Mouse (Mus musculus) hindbrain, postnatal 0 days (tissue): ENCODE data around the gene Msrb1. TPM values are rescaled to one million over a fixed set of nuclear protein-coding genes. Genes with fewer than 3 reads are reported as not detected.
"Not testable (repeated sequence)": the region's sequence is repeated elsewhere in the genome, so short reads cannot be mapped to it uniquely, and the experiment has no call there.

Experiments used
- ATAC-seq: fragments of 200-750 bp; cut with Nextera tagmentation; 2 replicates; pipeline ENCODE4 v1.8.0; 2017; ENCODE audit warnings: mild to moderate bottlenecking, moderate TSS enrichment, moderate library complexity
- DNase-seq: peaks from one replicate; pipeline ENCODE4 v3.0.0-alpha.2; 2015; ENCODE audit warnings: low spot score
- H3K27ac ChIP-seq: fragments of 300-500 bp; sonication (generic); 2 replicates; pipeline ENCODE4 v1.5.1; 2014; ENCODE audit warnings: mild to moderate bottlenecking
- H3K27me3 ChIP-seq: fragments of 300-500 bp; sonication (generic); 2 replicates; pipeline ENCODE4 v1.6.1; 2014; ENCODE audit warnings: low read length, mixed read lengths; ENCODE audit not compliant: insufficient read depth
- H3K36me3 ChIP-seq: fragments of 300-500 bp; sonication (generic); 2 replicates; pipeline ENCODE4 v1.6.1; 2014; ENCODE audit warnings: low read length, mixed read lengths; ENCODE audit not compliant: insufficient read depth
- H3K4me1 ChIP-seq: fragments of 300-500 bp; sonication (generic); 2 replicates; pipeline ENCODE4 v1.6.1; 2014; ENCODE audit warnings: antibody characterized with exemption, low read length, mixed read lengths; ENCODE audit not compliant: insufficient read depth
- H3K4me2 ChIP-seq: fragments of 300-500 bp; sonication (generic); 2 replicates; pipeline ENCODE4 v1.6.1; 2014; ENCODE audit warnings: low read depth, mild to moderate bottlenecking, low read length, moderate library complexity, mixed read lengths
- H3K4me3 ChIP-seq: fragments of 300-500 bp; sonication (generic); 2 replicates; pipeline ENCODE4 v1.5.1; 2014; ENCODE audit warnings: low read length
- H3K9ac ChIP-seq: fragments of 300-500 bp; sonication (generic); replicated peaks from 2 replicates; pipeline ENCODE4 v1.6.1; 2014; ENCODE audit warnings: mild to moderate bottlenecking, low read length, moderate library complexity, mixed read lengths
- H3K9me3 ChIP-seq: fragments of 300-500 bp; sonication (generic); 2 replicates; pipeline ENCODE4 v1.6.1; 2016; ENCODE audit warnings: low read length, mixed read lengths
- CTCF ChIP-seq: IDR thresholded peaks from 2 replicates; pipeline ENCODE4 v1.5.1; 2016; ENCODE audit warnings: antibody characterized with exemption, control low read depth, low read depth
- WGBS: fragments of 180-500 bp; shearing (Covaris S2); extraction: QIAGEN DNeasy Blood & Tissue Kit; methylation state at CpG from one replicate; pipeline ENCODE4 v1.1.7; 2014; 5-methylcytosine and 5-hydroxymethylcytosine counted together
- polyA plus RNA-seq: library from polyadenylated mRNA; unstranded; fragments of >200 nt; fragmentation: Nextera tagmentation; extraction: Ambion mirVana; gene quantifications from 2 replicates; pipeline ENCODE4 v1.2.1, GENCODE M21; 2015
- total RNA-seq: library from RNA; depleted of rRNA; stranded (reverse); fragments of >200 nt; gene quantifications from 2 replicates; pipeline ENCODE4 v1.2.3, GENCODE M21; 2014

The Msrb1 gene
- total and polyA plus RNA-seq, 2 experiments from 2014 or later: 17.0 to 22.7 TPM

DNA sequence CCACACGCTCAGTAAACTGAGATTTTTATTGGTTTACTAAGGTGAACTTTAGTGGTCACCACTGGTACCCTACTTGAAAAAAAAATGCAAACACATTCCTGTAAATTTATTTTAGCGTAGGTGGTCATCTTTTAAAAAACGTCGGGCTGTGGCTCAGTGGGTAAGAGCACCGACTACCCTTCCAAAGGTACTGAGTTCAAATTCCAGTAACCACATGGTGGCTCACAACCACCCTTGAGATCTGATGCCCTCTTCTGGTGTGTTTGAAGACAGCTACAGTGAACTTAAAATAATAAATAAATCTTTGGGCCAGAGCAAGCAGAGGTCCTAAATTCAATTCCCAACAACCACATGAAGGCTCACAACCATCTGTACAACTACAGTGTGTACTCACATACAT, 17.5 kb upstream of the Msrb1 start:
- not testable (repeated sequence) for H3K4me1 ChIP-seq, H3K27me3 ChIP-seq, H3K27ac ChIP-seq, DNase-seq, H3K9me3 ChIP-seq, H3K9ac ChIP-seq, ATAC-seq
- Histone ChIP-seq H3K4me2 (peak overlapping the region; percentile 59), H3K4me3 (peak overlapping the region; percentile 61), H3K36me3 (peaks cover 12% of the 10 kb centered on the region)
- TF ChIP-seq CTCF: peak; percentile 27; the same call in 1 of the 2 replicates
- WGBS: 69% methylated on average over 5 of the region's 5 CpGs

DNA sequence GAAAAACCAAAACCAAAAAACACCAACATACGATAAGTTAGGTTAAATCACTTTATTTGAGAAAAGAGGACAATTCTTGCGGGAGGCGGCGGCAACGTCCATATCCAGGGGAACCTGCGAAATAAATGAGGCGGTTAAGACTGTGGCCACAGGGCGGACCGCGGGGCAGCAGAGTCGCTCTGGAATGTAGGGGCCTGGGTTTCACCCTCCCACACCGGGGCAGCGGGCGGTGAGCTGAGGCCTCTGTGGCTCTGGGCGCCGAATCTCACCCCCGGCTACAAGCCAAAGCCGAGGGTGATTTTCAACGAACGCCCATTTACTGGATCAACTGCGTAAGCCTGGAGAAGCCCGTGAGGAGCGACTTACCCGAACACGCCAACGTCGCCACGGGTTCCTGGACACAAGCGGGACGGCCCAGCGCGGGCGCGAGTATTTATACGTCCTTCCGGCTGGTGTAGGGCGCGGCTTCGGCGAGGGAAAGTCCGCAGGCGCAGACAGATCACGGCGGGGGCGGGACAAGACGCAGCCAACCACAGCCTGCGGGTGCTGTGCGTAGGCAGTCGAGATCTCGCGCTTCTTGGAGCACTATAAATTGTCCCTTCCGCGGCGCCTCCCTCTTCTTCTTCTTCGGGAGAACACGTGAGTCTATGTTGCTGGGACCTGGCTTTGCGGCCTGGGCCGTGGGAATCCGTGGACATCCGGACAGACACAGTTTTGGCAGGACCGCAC, 16.8 kb upstream of the Msrb1 start:
- H3K27me3 ChIP-seq: no peaks in the 10 kb centered on the region
- no peak for TF ChIP-seq CTCF
- H3K27ac ChIP-seq: peak overlapping the region; percentile 82
- ATAC-seq (peak; percentile 97), DNase-seq (peak; percentile 99)
- peak overlapping the region; percentile 85 for H3K9ac ChIP-seq
- H3K9me3 ChIP-seq: no peaks in the 10 kb centered on the region
- WGBS: under 1% methylated on average over 61 of the region's 61 CpGs
- H3K4me2 ChIP-seq: peak overlapping the region; percentile 63
- peak overlapping the region; percentile 61 for H3K4me3 ChIP-seq
- H3K4me1 ChIP-seq: peaks cover 7% of the 10 kb centered on the region; the same call in 1 of the 2 replicates
- H3K36me3 ChIP-seq: peaks cover 12% of the 10 kb centered on the region

DNA sequence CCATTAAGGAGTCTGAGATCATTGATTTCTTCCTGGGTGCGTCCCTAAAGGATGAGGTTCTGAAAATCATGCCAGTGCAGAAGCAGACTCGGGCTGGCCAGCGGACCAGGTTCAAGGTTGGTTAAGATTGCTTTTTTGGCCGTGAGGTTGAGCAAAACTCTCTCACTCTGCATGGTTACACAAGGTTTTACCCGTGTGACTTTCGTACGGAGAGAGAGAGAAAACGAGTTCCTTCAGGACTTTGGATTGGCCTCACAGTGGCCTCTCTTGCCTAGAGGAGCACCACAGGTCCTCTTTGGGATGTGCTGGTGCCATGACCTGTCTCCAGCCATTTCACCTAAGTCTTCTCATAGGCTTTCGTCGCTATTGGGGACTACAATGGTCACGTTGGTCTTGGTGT, 15.8 kb upstream of the Msrb1 start:
- Histone ChIP-seq H3K27ac (peak overlapping the region; percentile 82; the same call in 1 of the 2 replicates), H3K4me2 (peak overlapping the region; percentile 63), H3K36me3 (peaks cover 12% of the 10 kb centered on the region), H3K4me3 (peak overlapping the region; percentile 61), H3K9ac (peak overlapping the region; percentile 85)
- WGBS: 2% methylated on average over 10 of the region's 11 CpGs
- not testable (repeated sequence) for ATAC-seq, H3K27me3 ChIP-seq, H3K4me1 ChIP-seq, H3K9me3 ChIP-seq
- DNase-seq: peak; percentile 5

DNA sequence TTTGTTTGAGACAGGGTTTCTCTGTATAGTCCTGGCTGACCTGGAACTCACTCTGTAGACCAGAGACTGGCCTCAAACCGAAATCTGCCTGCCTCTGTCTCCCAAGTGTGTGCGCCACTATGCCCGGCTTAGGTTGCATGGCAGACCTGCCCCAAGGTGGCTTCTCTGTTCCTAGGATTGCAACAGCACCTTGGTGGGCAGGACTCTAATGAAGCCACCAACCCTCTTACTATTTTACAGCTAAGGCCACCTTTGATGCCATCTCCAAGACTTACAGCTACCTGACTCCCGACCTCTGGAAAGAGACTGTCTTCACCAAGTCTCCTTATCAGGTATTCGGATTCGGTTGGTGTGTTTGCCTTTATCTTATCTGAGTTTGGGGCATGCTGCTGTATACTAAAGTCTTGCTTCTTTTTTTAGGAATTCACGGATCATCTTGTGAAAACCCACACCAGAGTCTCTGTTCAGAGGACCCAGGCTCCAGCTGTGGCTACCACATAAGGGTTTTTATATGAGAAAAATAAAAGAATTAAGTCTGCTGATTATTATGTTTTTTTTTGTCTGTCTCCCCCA, 15.0 kb upstream of the Msrb1 start:
- not testable (repeated sequence) for H3K27ac ChIP-seq, H3K9me3 ChIP-seq, H3K27me3 ChIP-seq, H3K4me1 ChIP-seq, DNase-seq, ATAC-seq
- WGBS: 73% methylated on average over 7 of the region's 7 CpGs
- Histone ChIP-seq H3K36me3 (peaks cover 12% of the 10 kb centered on the region), H3K4me3 (peak overlapping the region; percentile 61; the same call in 1 of the 2 replicates), H3K9ac (peak overlapping the region; percentile 85; the same call in 1 of the 2 replicates), H3K4me2 (peak overlapping the region; percentile 63)

DNA sequence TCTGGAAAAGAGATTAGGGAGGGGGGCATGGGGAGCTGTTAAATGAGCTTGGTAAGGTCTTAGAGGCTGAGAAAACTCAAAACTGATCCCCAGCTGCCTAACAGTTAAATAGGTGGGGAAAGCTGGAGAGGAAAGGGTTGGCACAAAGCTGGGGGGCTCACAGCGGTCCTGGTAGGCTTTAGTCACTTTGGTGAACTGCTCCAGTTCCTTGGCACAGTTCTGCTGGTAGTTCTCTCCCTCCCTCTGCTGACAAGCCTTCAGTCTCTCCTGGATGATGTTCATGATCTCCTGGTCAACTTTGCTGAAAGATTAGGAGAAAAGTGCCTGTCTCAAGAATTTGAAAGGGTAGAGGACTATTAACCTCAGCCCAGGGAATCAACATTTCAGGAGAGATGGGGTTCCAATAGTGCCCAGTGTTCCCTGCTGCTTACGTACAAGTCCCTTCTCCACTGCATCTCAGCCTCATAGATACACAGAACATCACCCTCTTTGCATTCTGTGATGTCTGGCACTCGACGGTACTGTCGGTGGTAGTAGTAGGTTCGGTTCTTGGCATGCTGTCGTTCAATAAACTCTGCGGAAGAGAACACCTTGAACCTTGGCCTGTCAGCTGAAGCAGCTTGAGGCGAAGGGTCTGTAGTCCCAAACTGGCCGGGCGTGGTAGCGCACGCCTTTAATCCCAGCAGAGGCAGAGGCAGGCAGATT, 14.1 kb upstream of the Msrb1 start:
- no peak for DNase-seq
- H3K9ac ChIP-seq: no peak overlapping the region
- TF ChIP-seq CTCF: no peak
- H3K9me3 ChIP-seq: no peaks in the 10 kb centered on the region
- no peak for ATAC-seq
- H3K27me3 ChIP-seq: no peaks in the 10 kb centered on the region
- H3K4me1 ChIP-seq: peaks cover 7% of the 10 kb centered on the region; the same call in 1 of the 2 replicates
- H3K36me3 ChIP-seq: peaks cover 12% of the 10 kb centered on the region
- 39% methylated on average over 13 of the region's 13 CpGs for WGBS
- 0 out of 2 replicates have a peak overlapping the region, but pooled peaks have one; percentile 3 for H3K4me3 ChIP-seq
- H3K27ac ChIP-seq: no peak overlapping the region
- H3K4me2 ChIP-seq: no peak overlapping the region; the same call in 1 of the 2 replicates

DNA sequence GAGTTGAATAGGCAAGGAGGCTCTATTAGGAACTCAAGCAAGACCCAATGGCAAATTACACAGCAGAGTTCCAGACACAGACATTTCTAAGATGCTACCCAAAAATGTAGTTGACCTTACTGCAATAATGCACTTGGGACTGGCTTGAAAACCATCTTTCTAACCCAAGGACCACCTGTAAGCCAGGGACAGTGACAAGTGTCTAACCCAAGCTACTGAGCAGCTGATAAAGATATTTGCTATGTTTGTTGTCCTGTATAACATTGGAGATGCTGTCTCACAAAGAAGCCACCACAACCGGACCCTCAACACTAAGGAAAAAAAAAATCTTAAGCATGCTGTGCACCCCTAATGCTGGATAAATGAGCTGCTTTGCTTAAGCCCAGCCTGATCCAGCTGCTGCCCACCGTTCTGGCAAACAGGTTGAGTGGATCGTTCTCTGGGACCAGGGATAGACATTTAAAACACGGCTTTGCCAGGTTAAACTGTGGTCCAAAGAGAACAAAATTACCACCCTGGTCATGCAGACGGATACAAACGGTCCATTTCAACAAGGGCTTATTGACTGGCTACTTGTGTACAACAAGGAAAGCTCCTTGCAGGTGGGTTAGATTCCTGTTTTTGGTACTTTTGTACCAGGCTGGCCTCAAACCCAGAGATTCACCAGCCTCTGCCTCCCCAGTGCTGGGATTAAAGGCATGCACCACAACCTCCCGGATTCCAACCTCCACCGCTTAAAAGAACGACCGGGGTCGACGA, 13.1 kb upstream of the Msrb1 start:
- no peaks in the 10 kb centered on the region for H3K9me3 ChIP-seq
- peak overlapping the region; percentile 83 for H3K9ac ChIP-seq
- peak overlapping the region; percentile 83 for H3K4me2 ChIP-seq
- peak overlapping the region; percentile 86 for H3K27ac ChIP-seq
- no peaks in the 10 kb centered on the region for H3K27me3 ChIP-seq
- peaks cover 12% of the 10 kb centered on the region for H3K36me3 ChIP-seq
- no peak for ATAC-seq
- peak overlapping the region; percentile 82 for H3K4me3 ChIP-seq
- TF ChIP-seq CTCF: no peak
- H3K4me1 ChIP-seq: peaks cover 7% of the 10 kb centered on the region; the same call in 1 of the 2 replicates
- DNase-seq: no peak
- WGBS: 4% methylated on average over 12 of the region's 12 CpGs
